Mouse (Mus musculus) MEL (cell line): ENCODE measurements at regions not wholly inside any gene's neighbourhood (a gene's known extent, or its start where the extent isn't known, plus 50 kb on each side); places are given as distances from the start of the nearest gene placed in this dataset.

Experiments
- DNase-seq: peaks from one replicate; pipeline ENCODE4 v3.0.0; 2011; ENCODE audit warnings: low read depth, low spot score
- H3K27ac ChIP-seq: 2 replicates; pipeline ENCODE4 v1.5.1; 2012; ENCODE audit warnings: low read depth, mild to moderate bottlenecking, control low read depth, low read length, moderate library complexity; ENCODE audit not compliant: control insufficient read depth
- H3K27me3 ChIP-seq, 2 experiments: fragments of 150-350 bp in 1 of 2; sonication (generic) in 1 of 2; 2 replicates each; pipeline ENCODE4 v1.6.1; 2012; ENCODE audit warnings: low read length in 2 of 2, mild to moderate bottlenecking in 2 of 2, improper control_type of control experiment in 1 of 2, moderate library complexity in 1 of 2; ENCODE audit not compliant: insufficient read depth in 2 of 2, control insufficient read depth in 1 of 2
- H3K36me3 ChIP-seq, 2 experiments: 2 replicates each; pipeline ENCODE4 v1.6.1; 2012 to 2014; ENCODE audit warnings: low read length in 2 of 2, improper control_type of control experiment in 1 of 2, inconsistent platforms in 1 of 2, mild to moderate bottlenecking in 1 of 2; ENCODE audit not compliant: insufficient read depth in 2 of 2, control insufficient read depth in 1 of 2
- H3K4me1 ChIP-seq, 2 experiments: fragments of 150-350 bp in 1 of 2; sonication (generic) in 1 of 2; 2 replicates each; pipeline ENCODE4 v1.6.1; 2012; ENCODE audit warnings: low read length in 2 of 2, improper control_type of control experiment in 1 of 2, mild to moderate bottlenecking in 1 of 2; ENCODE audit not compliant: insufficient read depth in 2 of 2, control insufficient read depth in 1 of 2
- H3K4me3 ChIP-seq, 2 experiments: fragments of 150-350 bp in 1 of 2; sonication (generic) in 1 of 2; 2 replicates each; pipeline ENCODE4 v1.5.1; 2012; ENCODE audit warnings: low read depth in 2 of 2, low read length in 2 of 2, mild to moderate bottlenecking in 2 of 2, moderate library complexity in 2 of 2, control low read depth in 1 of 2, improper control_type of control experiment in 1 of 2; ENCODE audit not compliant: control insufficient read depth in 1 of 2, insufficient read depth in 1 of 2
- H3K79me2 ChIP-seq: 2 replicates; pipeline ENCODE4 v1.6.1; 2012; ENCODE audit warnings: mild to moderate bottlenecking, low read length, moderate library complexity; ENCODE audit not compliant: control insufficient read depth, poor library complexity, insufficient read depth
- H3K9ac ChIP-seq: 2 replicates; pipeline ENCODE4 v1.6.1; 2012; ENCODE audit warnings: low read depth, mild to moderate bottlenecking, control low read depth, low read length, moderate library complexity; ENCODE audit not compliant: control insufficient read depth, poor library complexity, severe bottlenecking
- H3K9me3 ChIP-seq: fragments of 150-350 bp; sonication (generic); replicated peaks from 2 replicates; pipeline ENCODE4 v1.6.1; 2012; ENCODE audit warnings: mild to moderate bottlenecking, low read length, improper control_type of control experiment, moderate library complexity; ENCODE audit not compliant: insufficient read depth
- E2F4 ChIP-seq: IDR thresholded peaks from 2 replicates; pipeline ENCODE4 v1.6.1; 2011; ENCODE audit warnings: low read depth, low read length, improper control_type of control experiment, borderline replicate concordance
- ELF1 ChIP-seq: IDR thresholded peaks from 2 replicates; pipeline ENCODE4 v1.6.1; 2014; ENCODE audit warnings: low read depth, mild to moderate bottlenecking, inconsistent platforms, low read length, improper control_type of control experiment, moderate library complexity
- GABPA ChIP-seq: IDR thresholded peaks from 2 replicates; pipeline ENCODE4 v1.6.1; 2012; ENCODE audit warnings: low read depth, mild to moderate bottlenecking, inconsistent platforms, low read length, improper control_type of control experiment, moderate library complexity
- MAZ ChIP-seq: IDR thresholded peaks from 2 replicates; pipeline ENCODE4 v1.6.1; 2012; ENCODE audit warnings: low read depth, mild to moderate bottlenecking, inconsistent platforms, low read length, improper control_type of control experiment
- MEF2A ChIP-seq: IDR thresholded peaks from 2 replicates; pipeline ENCODE4 v1.6.1; 2014; ENCODE audit warnings: low read depth, mild to moderate bottlenecking, inconsistent platforms, low read length, improper control_type of control experiment; ENCODE audit not compliant: poor library complexity, insufficient replicate concordance, severe bottlenecking; ENCODE audit errors: extremely low read depth
- POLR2AphosphoS2 ChIP-seq: IDR thresholded peaks from 2 replicates; pipeline ENCODE4 v1.6.1; 2011; ENCODE audit warnings: low read length, improper control_type of control experiment
- TCF12 ChIP-seq: IDR thresholded peaks from 2 replicates; pipeline ENCODE4 v1.6.1; 2014; ENCODE audit warnings: low read depth, mild to moderate bottlenecking, inconsistent platforms, low read length, improper control_type of control experiment, moderate library complexity
- UBTF ChIP-seq: IDR thresholded peaks from 2 replicates; pipeline ENCODE4 v1.6.1; 2012; ENCODE audit warnings: low read depth, mild to moderate bottlenecking, inconsistent platforms, low read length, improper control_type of control experiment, moderate library complexity, borderline replicate concordance; ENCODE audit not compliant: insufficient read depth
- USF1 ChIP-seq: IDR thresholded peaks from 2 replicates; pipeline ENCODE4 v1.6.1; 2014; ENCODE audit warnings: low read depth, mild to moderate bottlenecking, inconsistent platforms, low read length, improper control_type of control experiment, moderate library complexity
- USF2 ChIP-seq, 2 experiments: IDR thresholded peaks; 2 replicates each; pipeline ENCODE4 v1.6.1; 2011 to 2012; ENCODE audit warnings: improper control_type of control experiment in 2 of 2, low read length in 2 of 2, borderline replicate concordance in 1 of 2, inconsistent platforms in 1 of 2, low read depth in 1 of 2, mild to moderate bottlenecking in 1 of 2; ENCODE audit not compliant: insufficient read depth in 1 of 2
- ZNF384 ChIP-seq: IDR thresholded peaks from 2 replicates; pipeline ENCODE4 v1.6.1; 2012; ENCODE audit warnings: low read depth, mild to moderate bottlenecking, inconsistent platforms, low read length, improper control_type of control experiment

GRCm38 (mm10) chr14:76735997-76736396 lies 179.3 kb upstream of the Serp2 start:
- H3K36me3 ChIP-seq: no peaks in the 10 kb centered on the region
- no peaks in the 10 kb centered on the region for H3K9me3 ChIP-seq
- no peak for DNase-seq
- TF ChIP-seq TCF12 (no peak), GABPA (no peak), ELF1 (no peak)
- no peaks in the 10 kb centered on the region for H3K4me1 ChIP-seq
- no peak overlapping the region for H3K4me3 ChIP-seq
- H3K79me2 ChIP-seq: no peaks in the 10 kb centered on the region
- no peak overlapping the region for H3K9ac ChIP-seq
- H3K27me3 ChIP-seq: no peaks in the 10 kb centered on the region
- H3K27ac ChIP-seq: no peak overlapping the region

DNA sequence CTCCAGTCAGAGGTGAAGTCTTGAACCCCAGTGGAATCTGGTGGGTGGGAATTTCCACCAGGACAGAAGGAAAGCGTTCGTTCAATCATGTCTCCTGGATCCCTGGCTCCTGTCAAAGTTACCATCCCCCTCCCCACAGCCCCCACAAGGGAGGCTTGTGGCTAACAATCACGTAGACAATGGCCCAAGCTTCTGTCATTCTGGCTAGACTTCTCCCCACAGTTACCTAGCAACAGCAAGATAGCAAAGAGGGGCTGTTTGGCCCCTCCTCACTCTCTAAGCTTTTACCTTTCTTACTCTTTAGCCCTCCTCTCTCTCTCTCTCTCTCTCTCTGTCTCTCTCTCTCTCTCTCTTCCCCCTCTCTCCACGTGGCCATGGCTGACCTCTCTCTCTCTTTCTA lies 178.4 kb upstream of the Serp2 start:
- no peak for DNase-seq
- Histone ChIP-seq H3K4me1 (no peaks in the 10 kb centered on the region), H3K36me3 (no peaks in the 10 kb centered on the region), H3K9ac (no peak overlapping the region), H3K79me2 (no peaks in the 10 kb centered on the region), H3K4me3 (no peak overlapping the region), H3K9me3 (no peaks in the 10 kb centered on the region), H3K27ac (no peak overlapping the region), H3K27me3 (no peaks in the 10 kb centered on the region)
- TF ChIP-seq MAZ (no peak), ZNF384 (no peak), E2F4 (no peak), POLR2AphosphoS2 (no peak), UBTF (no peak), USF2 (IDR thresholded peaks at IDR 0.05; ENCODE audit: borderline replicate concordance in 1 of 2, insufficient read depth in 1 of 2, low read depth in 1 of 2, low read length in 2 of 2) (no peak), MEF2A (no peak), USF1 (no peak)

DNA sequence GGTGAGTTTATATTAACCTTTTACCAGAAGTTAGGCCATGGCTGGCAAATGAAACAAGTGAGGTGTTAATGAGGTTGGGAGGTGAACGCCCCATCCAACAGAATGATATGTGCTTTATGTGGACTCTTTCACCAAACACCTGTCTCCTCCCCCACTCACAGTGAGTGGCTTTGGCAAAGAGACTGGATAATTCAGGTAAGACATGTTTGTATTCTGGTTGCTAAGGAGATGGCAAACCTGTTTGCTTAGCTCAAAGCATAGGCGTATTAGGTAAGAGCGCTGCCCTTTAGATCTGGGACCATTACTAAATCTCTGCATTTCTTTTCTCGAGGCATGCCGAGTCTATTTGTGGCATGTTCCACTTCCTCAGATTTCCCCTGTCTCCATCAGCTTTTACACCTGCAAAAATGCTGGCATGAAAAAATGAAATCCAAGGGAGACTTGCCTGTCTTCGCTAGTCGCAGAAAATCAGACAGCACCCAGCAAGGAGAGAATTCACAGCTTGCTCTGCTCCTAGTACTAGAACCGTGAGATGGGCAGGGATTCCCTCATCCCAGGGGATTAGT lies 176.7 kb upstream of the Serp2 start:
- DNase-seq: no peak
- H3K9ac ChIP-seq: no peak overlapping the region
- H3K79me2 ChIP-seq: no peaks in the 10 kb centered on the region
- no peak overlapping the region for H3K27ac ChIP-seq
- H3K36me3 ChIP-seq: no peaks in the 10 kb centered on the region
- H3K27me3 ChIP-seq: no peaks in the 10 kb centered on the region
- H3K9me3 ChIP-seq: no peaks in the 10 kb centered on the region
- H3K4me1 ChIP-seq: no peaks in the 10 kb centered on the region
- no peak for TF ChIP-seq MEF2A
- no peak overlapping the region for H3K4me3 ChIP-seq
